Mouse (Mus musculus): ENCODE results near the gene Fam76a. TPM values are rescaled to one million over a fixed set of nuclear protein-coding genes. Genes with fewer than 3 reads are reported as not detected.

Gene Fam76a
- polyA plus RNA-seq, 1 experiment, result 9.4 TPM

DNA sequence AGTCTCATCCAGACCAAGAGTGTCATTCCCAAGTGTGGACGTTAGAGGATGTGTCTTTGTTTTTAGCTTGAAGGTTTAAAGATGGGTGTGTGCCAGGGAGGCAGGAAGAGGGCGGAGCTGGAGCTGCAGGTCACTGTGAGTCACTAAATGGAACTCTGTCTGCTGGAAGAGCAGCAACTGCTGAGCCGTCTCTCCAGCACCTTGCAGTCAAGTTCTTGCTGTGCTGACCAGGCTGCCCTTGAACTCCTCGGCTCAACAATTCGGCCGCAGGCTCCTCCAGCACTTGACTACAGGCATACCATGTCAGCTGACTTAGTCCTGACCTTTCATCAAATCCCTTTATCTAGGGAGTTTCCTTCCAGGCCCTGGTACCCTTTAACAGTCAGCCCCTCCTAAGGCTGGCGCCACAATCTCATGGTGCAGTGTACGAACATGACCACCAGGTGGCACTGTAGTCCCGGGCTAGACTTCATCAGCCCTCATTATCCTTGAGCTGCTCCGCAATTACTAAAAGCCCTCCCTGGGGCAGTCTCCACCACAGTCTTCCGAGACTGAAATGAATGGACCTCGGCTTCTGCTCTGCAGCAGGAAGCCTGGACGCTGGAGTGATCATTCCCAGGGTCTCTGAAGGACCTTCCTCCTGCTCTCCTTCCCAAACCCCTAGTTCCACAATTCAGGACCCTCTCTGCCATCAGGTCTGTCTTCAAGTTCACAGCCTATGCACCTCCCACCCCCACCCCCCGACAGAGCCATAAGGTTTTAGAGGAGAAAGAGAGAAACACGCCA lies 23.1 kb upstream of the Fam76a start:
- TF ChIP-seq FLI1 (IDR thresholded peaks at IDR 0.05; ENCODE audit: low read length) (no peak), GATA1 (IDR thresholded peaks at IDR 0.05; ENCODE audit: borderline replicate concordance, low read length) (no peak)
- H3K4me3 ChIP-seq (replicated peaks), result peak overlapping the region; percentile 86

DNA sequence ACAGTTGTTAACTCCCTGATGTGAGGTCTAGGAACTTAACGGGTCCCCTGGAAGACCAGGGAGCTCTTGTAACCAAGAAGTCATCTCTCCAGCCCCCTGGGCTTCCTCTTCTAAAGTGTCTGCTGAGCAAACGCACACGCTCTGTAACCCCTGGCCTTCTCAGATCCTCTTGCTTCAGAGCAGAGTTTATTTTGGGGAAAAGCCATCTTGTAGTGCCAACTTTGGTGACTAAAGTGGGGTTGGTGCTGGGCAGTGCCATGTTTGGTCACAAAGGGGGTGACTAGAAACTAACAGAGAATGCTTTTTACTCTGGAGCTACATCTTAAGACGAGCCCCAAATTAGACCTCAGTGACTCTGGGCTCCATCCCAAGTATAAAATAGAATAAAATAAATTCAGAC lies 22.4 kb upstream of the Fam76a start:
- peaks cover 11% of the 10 kb centered on the region for H3K27me3 ChIP-seq (replicated peaks)
- no peaks in the 10 kb centered on the region for H3K9me3 ChIP-seq
- H3K4me1 ChIP-seq, result peaks cover 75% of the 10 kb centered on the region
- no peak overlapping the region for H3K4me3 ChIP-seq (replicated peaks)
- TF ChIP-seq FLI1 (IDR thresholded peaks at IDR 0.05; ENCODE audit: low read length) (no peak), GATA1 (IDR thresholded peaks at IDR 0.05; ENCODE audit: borderline replicate concordance, low read length) (no peak)
- H3K36me3 ChIP-seq (replicated peaks; ENCODE audit: low read length), result no peaks in the 10 kb centered on the region

More for the DNA sequence above, 23.1 kb upstream of the Fam76a start:
- Histone ChIP-seq H3K4me1 (peaks cover 76% of the 10 kb centered on the region), H3K36me3 (replicated peaks; ENCODE audit: low read length) (no peaks in the 10 kb centered on the region), H3K27me3 (replicated peaks) (peaks cover 8% of the 10 kb centered on the region), H3K9me3 (no peaks in the 10 kb centered on the region)

DNA sequence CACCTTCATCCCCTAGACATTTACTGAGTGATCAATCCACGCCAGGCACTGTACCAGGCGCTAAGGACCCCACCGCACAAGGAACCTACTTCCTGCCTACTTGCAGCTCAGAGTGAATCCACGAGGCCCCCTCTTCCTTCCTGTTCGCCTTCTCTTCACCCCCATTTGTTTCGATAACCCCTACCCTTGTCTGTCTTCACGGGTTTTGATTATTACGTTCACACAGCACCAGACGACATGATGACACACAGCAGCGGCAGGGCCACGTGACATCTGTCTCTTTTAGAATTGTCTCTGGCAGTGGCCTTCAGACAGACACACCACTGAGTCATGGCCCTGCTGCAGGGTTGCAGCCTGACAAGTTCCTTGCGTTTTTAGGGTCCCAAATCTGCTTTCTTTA lies 21.7 kb upstream of the Fam76a start:
- peaks cover 11% of the 10 kb centered on the region for H3K27me3 ChIP-seq (replicated peaks)

DNA sequence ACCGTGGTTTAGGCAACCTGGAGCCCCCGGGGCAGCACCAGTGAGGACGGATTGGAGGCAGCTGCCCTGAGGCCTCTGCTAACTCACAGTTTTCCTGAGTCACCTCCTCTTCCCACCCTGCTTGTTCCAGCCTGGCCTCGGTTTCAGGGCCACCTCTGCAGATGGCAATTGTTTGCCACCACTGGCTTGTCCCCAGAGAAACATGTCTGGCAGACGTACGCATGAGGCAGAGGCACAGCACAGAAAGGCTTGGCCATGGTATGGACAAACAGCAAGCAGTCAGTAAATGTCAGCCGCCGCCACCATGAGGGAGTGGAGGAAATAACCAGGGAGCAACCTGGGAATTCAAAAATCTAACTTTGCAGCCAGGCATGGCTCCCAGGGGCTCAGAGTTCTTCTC lies 20.7 kb upstream of the Fam76a start:
- H3K36me3 ChIP-seq (replicated peaks; ENCODE audit: low read length), result no peaks in the 10 kb centered on the region
- H3K4me3 ChIP-seq (replicated peaks), result no peak overlapping the region
- TF ChIP-seq GATA1 (IDR thresholded peaks at IDR 0.05; ENCODE audit: borderline replicate concordance, low read length) (no peak), FLI1 (IDR thresholded peaks at IDR 0.05; ENCODE audit: low read length) (no peak)
- no peaks in the 10 kb centered on the region for H3K9me3 ChIP-seq
- H3K27me3 ChIP-seq (replicated peaks), result peaks cover 11% of the 10 kb centered on the region
- H3K4me1 ChIP-seq, result peaks cover 84% of the 10 kb centered on the region

More for the DNA sequence above, 21.7 kb upstream of the Fam76a start:
- Histone ChIP-seq H3K4me1 (peaks cover 81% of the 10 kb centered on the region), H3K36me3 (replicated peaks; ENCODE audit: low read length) (no peaks in the 10 kb centered on the region), H3K4me3 (replicated peaks) (peak overlapping the region; percentile 44), H3K9me3 (no peaks in the 10 kb centered on the region)
- TF ChIP-seq GATA1 (IDR thresholded peaks at IDR 0.05; ENCODE audit: borderline replicate concordance, low read length), result no peak
- TF ChIP-seq FLI1 (IDR thresholded peaks at IDR 0.05; ENCODE audit: low read length), result no peak

DNA sequence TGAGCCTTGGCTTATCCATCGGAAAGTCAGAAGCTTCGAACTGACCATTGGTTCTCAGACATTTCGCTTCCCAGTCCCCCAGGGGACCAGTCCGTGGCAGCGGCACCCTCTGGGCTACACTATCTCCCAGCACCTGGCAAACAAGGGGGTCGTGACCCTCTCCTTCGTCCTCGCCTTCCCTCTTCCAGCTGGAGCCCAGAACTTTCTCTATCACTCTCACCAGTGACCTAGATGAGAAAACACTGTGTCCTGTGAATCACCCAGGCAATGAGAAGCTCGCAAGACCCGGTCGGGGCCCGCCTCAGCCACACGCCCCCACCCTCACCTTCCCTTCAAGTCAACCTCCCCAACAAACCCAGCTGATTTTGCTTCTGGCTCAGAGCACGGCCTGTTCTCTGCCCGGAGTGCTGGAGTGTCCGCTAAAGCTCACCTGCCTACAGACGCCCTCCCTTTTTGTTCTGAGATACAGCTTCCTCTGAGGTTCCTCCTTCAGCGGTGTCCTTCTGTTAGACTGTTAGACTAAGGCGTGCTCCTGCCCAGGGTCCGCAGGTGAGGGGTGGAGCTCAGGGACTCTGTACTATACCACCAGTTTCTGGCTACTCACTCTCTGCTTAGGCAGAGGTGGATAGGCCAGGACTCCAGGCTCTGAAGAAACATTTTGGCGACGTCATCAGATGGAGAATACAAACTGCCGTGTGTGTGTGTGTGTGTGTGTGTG lies 18.8 kb upstream of the Fam76a start:
- Histone ChIP-seq H3K9me3 (no peaks in the 10 kb centered on the region), H3K36me3 (replicated peaks; ENCODE audit: low read length) (no peaks in the 10 kb centered on the region), H3K4me1 (peaks cover 73% of the 10 kb centered on the region), H3K27me3 (replicated peaks) (peaks cover 14% of the 10 kb centered on the region), H3K4me3 (replicated peaks) (no peak overlapping the region)
- TF ChIP-seq FLI1 (IDR thresholded peaks at IDR 0.05; ENCODE audit: low read length), result no peak
- no peak for TF ChIP-seq GATA1 (IDR thresholded peaks at IDR 0.05; ENCODE audit: borderline replicate concordance, low read length)

- no peaks in the 10 kb centered on the region for H3K9me3 ChIP-seq
- TF ChIP-seq FLI1 (IDR thresholded peaks at IDR 0.05; ENCODE audit: low read length) (no peak), GATA1 (IDR thresholded peaks at IDR 0.05; ENCODE audit: borderline replicate concordance, low read length) (no peak)
- H3K27me3 ChIP-seq (replicated peaks), result peaks cover 18% of the 10 kb centered on the region
- H3K4me1 ChIP-seq, result peaks cover 70% of the 10 kb centered on the region
- H3K36me3 ChIP-seq (replicated peaks; ENCODE audit: low read length), result no peaks in the 10 kb centered on the region
- H3K4me3 ChIP-seq (replicated peaks), result peak overlapping the region; percentile 48
These were observed 17.2 kb upstream of the Fam76a start for GRCm38 (mm10) chr4:132939421-132940127.

DNA sequence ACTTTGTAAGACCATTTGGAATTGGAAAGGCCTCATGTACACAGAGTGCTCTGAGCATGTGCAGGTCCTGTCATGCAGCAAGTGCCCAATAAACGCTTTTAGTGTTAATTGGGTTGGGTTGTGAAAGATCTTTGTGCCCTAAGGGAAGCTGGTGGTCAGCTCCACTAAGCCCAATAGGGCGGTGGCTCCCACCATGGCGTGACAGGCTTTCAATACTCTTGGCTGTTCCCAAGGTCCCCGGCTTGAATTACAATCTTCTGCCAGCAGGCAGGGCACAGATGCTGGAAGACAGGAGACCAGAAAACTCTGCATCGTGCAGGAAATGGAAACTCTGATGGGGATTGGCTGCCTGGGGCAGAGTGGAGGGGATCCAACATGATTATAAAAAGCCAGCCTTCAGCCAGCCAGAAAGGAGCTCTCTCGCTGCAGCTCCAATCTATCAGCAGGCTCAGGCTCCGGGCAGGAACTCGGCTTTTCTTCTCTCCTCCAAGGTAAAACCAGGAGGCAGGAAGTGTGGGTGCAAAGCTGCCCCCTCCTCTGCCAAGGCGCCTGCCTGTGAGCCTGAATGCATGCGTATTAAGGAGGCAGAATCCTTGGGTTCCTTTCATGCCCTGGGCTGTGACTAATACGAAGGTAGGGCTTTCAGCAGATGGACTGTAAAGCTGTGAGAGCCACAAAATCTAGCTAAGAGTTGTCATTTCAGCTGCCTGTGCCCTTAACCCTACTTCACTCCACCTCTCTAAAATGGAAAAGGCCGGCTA lies 16.0 kb upstream of the Fam76a start:
- Histone ChIP-seq H3K9me3 (no peaks in the 10 kb centered on the region), H3K4me1 (peaks cover 64% of the 10 kb centered on the region), H3K4me3 (replicated peaks) (no peak overlapping the region), H3K27me3 (replicated peaks) (peaks cover 18% of the 10 kb centered on the region), H3K36me3 (replicated peaks; ENCODE audit: low read length) (no peaks in the 10 kb centered on the region)
- TF ChIP-seq GATA1 (IDR thresholded peaks at IDR 0.05; ENCODE audit: borderline replicate concordance, low read length) (no peak), FLI1 (IDR thresholded peaks at IDR 0.05; ENCODE audit: low read length) (no peak)

DNA sequence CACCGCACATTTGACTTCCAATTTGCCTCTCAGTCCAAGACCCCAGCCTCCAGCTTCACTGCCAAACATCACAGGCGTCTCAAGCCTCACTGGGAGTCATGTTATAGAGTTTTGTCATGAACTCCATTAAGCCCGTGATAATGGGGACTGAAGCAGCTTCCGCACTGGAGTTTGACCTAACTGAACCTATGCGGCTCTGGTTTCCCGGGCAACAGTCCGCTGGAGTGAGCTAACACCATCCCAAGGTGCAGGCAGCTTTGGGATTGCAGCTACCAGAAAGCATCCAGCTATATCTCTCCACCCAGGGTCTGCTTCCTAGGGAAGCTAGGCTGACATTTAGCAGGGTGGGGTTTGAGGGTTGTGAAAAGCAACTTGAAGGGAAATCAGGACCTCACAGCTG lies 12.3 kb upstream of the Fam76a start:
- peaks cover 6% of the 10 kb centered on the region for H3K27me3 ChIP-seq (replicated peaks)
- no peaks in the 10 kb centered on the region for H3K9me3 ChIP-seq
- no peaks in the 10 kb centered on the region for H3K36me3 ChIP-seq (replicated peaks; ENCODE audit: low read length)
- H3K4me3 ChIP-seq (replicated peaks), result no peak overlapping the region
- H3K4me1 ChIP-seq, result peaks cover 62% of the 10 kb centered on the region
- TF ChIP-seq GATA1 (IDR thresholded peaks at IDR 0.05; ENCODE audit: borderline replicate concordance, low read length), result no peak
- no peak for TF ChIP-seq FLI1 (IDR thresholded peaks at IDR 0.05; ENCODE audit: low read length)

DNA sequence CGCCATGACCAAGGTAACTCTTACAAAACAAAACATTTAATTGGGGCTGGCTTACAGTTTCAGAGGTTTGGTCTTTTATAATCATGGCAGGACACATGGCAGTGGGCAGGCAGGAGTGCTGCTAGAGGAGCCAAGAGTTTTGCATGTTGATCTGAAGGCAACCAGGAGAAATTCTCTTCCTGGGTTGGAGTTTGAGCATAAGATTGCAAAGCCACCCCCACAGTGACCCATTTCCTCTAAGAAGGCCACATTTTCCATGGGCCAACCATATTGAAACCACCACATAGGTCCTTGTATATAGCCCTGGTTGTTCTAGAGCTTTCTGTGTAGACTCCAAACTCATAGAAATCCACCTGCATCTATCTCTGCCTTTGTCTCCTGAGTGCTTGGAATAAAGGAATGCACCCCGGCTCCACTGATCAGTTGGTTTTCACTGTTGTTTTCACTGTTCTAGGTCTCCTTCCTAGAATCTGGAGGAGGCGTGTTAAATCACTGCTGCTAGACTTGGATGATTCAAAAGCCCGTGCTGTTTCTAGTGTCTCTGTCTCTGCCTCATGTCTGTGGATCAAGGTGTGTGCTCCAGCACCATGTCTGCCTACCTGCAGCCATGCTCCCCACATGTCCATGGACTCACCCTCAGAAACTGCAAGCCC lies 10.5 kb upstream of the Fam76a start:
- no peaks in the 10 kb centered on the region for H3K9me3 ChIP-seq
- H3K27me3 ChIP-seq (replicated peaks), result peaks cover 9% of the 10 kb centered on the region
- H3K4me3 ChIP-seq (replicated peaks), result no peak overlapping the region
- H3K36me3 ChIP-seq (replicated peaks; ENCODE audit: low read length), result no peaks in the 10 kb centered on the region
- TF ChIP-seq GATA1 (IDR thresholded peaks at IDR 0.05; ENCODE audit: borderline replicate concordance, low read length) (no peak), FLI1 (IDR thresholded peaks at IDR 0.05; ENCODE audit: low read length) (no peak)
- H3K4me1 ChIP-seq, result peaks cover 46% of the 10 kb centered on the region
